Mouse (Mus musculus) embryonic facial prominence, embryonic 15.5 days (tissue): ENCODE results near the gene Vmn1r137. TPM values are rescaled to one million over a fixed set of nuclear protein-coding genes. Genes with fewer than 3 reads are reported as not detected.
"Not testable (repeated sequence)": the region's sequence is repeated elsewhere in the genome, so short reads cannot be mapped to it uniquely, and the experiment has no call there.

Experiments
- ATAC-seq: fragments of 200-750 bp; cut with Nextera tagmentation; 2 replicates; pipeline ENCODE4 v1.8.0; 2017; ENCODE audit warnings: low read depth, moderate TSS enrichment; ENCODE audit not compliant: insufficient number of reproducible peaks, low FRiP score, low TSS enrichment
- H3K27ac ChIP-seq: fragments of 300-500 bp; sonication (generic); replicated peaks from 2 replicates; pipeline ENCODE4 v1.5.1; 2015; ENCODE audit warnings: mild to moderate bottlenecking, inconsistent platforms
- H3K27me3 ChIP-seq: fragments of 300-500 bp; sonication (generic); 2 replicates; pipeline ENCODE4 v1.6.1; 2015; ENCODE audit warnings: inconsistent platforms
- H3K36me3 ChIP-seq: fragments of 300-500 bp; sonication (generic); 2 replicates; pipeline ENCODE4 v1.6.1; 2015; ENCODE audit warnings: mild to moderate bottlenecking, inconsistent platforms
- H3K4me1 ChIP-seq: fragments of 300-500 bp; sonication (generic); 2 replicates; pipeline ENCODE4 v1.6.1; 2015; ENCODE audit warnings: inconsistent platforms
- H3K4me2 ChIP-seq: fragments of 300-500 bp; sonication (generic); replicated peaks from 2 replicates; pipeline ENCODE4 v1.6.1; 2015; ENCODE audit warnings: mild to moderate bottlenecking, inconsistent platforms
- H3K4me3 ChIP-seq: fragments of 300-500 bp; sonication (generic); replicated peaks from 2 replicates; pipeline ENCODE4 v1.5.1; 2015; ENCODE audit warnings: mild to moderate bottlenecking, inconsistent platforms
- H3K9ac ChIP-seq: fragments of 300-500 bp; sonication (generic); 2 replicates; pipeline ENCODE4 v1.6.1; 2015; ENCODE audit warnings: inconsistent platforms
- H3K9me3 ChIP-seq: fragments of 300-500 bp; sonication (generic); replicated peaks from 2 replicates; pipeline ENCODE4 v1.6.1; 2016; ENCODE audit warnings: inconsistent platforms
- WGBS: fragments of 180-500 bp; shearing (Covaris S2); methylation state at CpG from one replicate; pipeline ENCODE4 v1.1.7; 2015; 5-methylcytosine and 5-hydroxymethylcytosine counted together
- polyA plus RNA-seq: library from polyadenylated mRNA; unstranded; fragments of >200 nt; fragmentation: Nextera tagmentation; extraction: Ambion mirVana; gene quantifications from 2 replicates; pipeline ENCODE4 v1.2.1, GENCODE M21; 2015

Gene Vmn1r137
- not detected in 2 replicates for polyA plus RNA-seq

GRCm38 (mm10) chr7:21994287-21994686 lies at the start of gene Vmn1r137:
TSS of gene Vmn1r137 (plus strand) at chr7:21994587.
- H3K36me3 ChIP-seq, H3K9me3 ChIP-seq, H3K4me2 ChIP-seq, H3K9ac ChIP-seq, H3K27ac ChIP-seq, ATAC-seq, H3K4me3 ChIP-seq, H3K4me1 ChIP-seq, H3K27me3 ChIP-seq: not testable (repeated sequence)
- no CpG with 5 or more reads among the region's 3 CpGs for WGBS

- WGBS = no CpG with 5 or more reads among the region's 2 CpGs
- not testable (repeated sequence) for H3K27ac ChIP-seq
Measured at GRCm38 (mm10) chr7:22028797-22029196, 34.4 kb downstream of the Vmn1r137 start, which contains the start of gene Vmn1r138. TSS of gene Vmn1r138 (minus strand) at chr7:22028897.

More at GRCm38 (mm10) chr7:22028797-22029196, 34.4 kb downstream of the Vmn1r137 start, which contains the start of gene Vmn1r138:
- H3K9me3 ChIP-seq, H3K4me3 ChIP-seq, H3K36me3 ChIP-seq, H3K9ac ChIP-seq, H3K4me1 ChIP-seq, H3K4me2 ChIP-seq, H3K27me3 ChIP-seq, ATAC-seq: not testable (repeated sequence)

Other genes with a start within 250 kb of the Vmn1r137 start
- gene Gm4175, start 233.1 kb upstream of the Vmn1r137 start, polyA plus RNA-seq = not detected in 2 replicates
- not detected in 2 replicates for gene Gm4177, start 197.9 kb upstream of the Vmn1r137 start, polyA plus RNA-seq
- gene Vmn1r135, start 162.2 kb upstream of the Vmn1r137 start, polyA plus RNA-seq = not detected in 2 replicates
- not detected in 2 replicates for gene Gm5725, start 150.3 kb upstream of the Vmn1r137 start, polyA plus RNA-seq
- not detected in 2 replicates for gene Gm5891, start 73.3 kb upstream of the Vmn1r137 start, polyA plus RNA-seq
- not detected in 2 replicates for gene Vmn1r138, start 34.3 kb downstream of the Vmn1r137 start, polyA plus RNA-seq
- not detected in 2 replicates for gene Gm6176, start 61.7 kb downstream of the Vmn1r137 start, polyA plus RNA-seq
- gene Vmn1r139, start 74.5 kb downstream of the Vmn1r137 start, polyA plus RNA-seq = not detected in 2 replicates
- gene Gm16451, start 123.7 kb downstream of the Vmn1r137 start, polyA plus RNA-seq = not detected in 2 replicates
- gene Gm10666, start 140.2 kb downstream of the Vmn1r137 start, polyA plus RNA-seq = not detected in 2 replicates
- gene Vmn1r142, start 169.4 kb downstream of the Vmn1r137 start, polyA plus RNA-seq = not detected in 2 replicates
- not detected in 2 replicates for gene Vmn1r143, start 194.8 kb downstream of the Vmn1r137 start, polyA plus RNA-seq
- not detected in 2 replicates for gene Gm8653, start 206.7 kb downstream of the Vmn1r137 start, polyA plus RNA-seq
- not detected in 2 replicates for gene Gm8453, start 234.9 kb downstream of the Vmn1r137 start, polyA plus RNA-seq